Mouse (Mus musculus): ENCODE measurements around the gene Tef.

- TF ChIP-seq POLR2A (IDR thresholded peaks at IDR 0.05; ENCODE audit: insufficient read depth, low read length) (no peak), CTCF (IDR thresholded peaks at IDR 0.05; ENCODE audit: low read depth, low read length) (no peak), EP300 (IDR thresholded peaks at IDR 0.05; ENCODE audit: insufficient read depth, low read depth, low read length) (no peak)
These were observed 16.5 kb upstream of the Tef start for GRCm38 (mm10) chr15:81785701-81786100.

All from ES-Bruce4 (cell line).